Comparison of ENCODE assay signal across 16 mouse cellular contexts in genomic region chr15:78828315-78828714, GRCm38 (mm10). TPM values are rescaled to one million over a fixed set of nuclear protein-coding genes. Genes with fewer than 3 reads are reported as not detected.
A peak's percentile ranks its signal among the peaks of the same experiment; 100 is the strongest.
DNase-seq lines count a peak whose midpoint lies in the region; ATAC-seq lines count a peak whose summit lies in the region.
"Had no signal": no experiment of that assay in that cellular context is flagged by ENCODE, and none has a peak within 500 bp of the region (broad histone marks: within the 10 kb centered on the region; RNA-seq: fewer than 3 reads in every experiment).

No protein-coding gene starts in this region.

- H3K27ac ChIP-seq in hindbrain, embryonic 10.5 days = 0 out of 2 replicates have a peak overlapping the region, but pooled peaks have one; percentile 6
- H3K27ac ChIP-seq in hindbrain, embryonic 14.5 days = no peak overlapping the region
- no peak overlapping the region for H3K27ac ChIP-seq in neural tube, embryonic 13.5 days (replicated peaks)
- H3K27ac ChIP-seq: embryonic facial prominence, embryonic 15.5 days; hindbrain, postnatal 0 days; macrophage had no signal

- no peak for ATAC-seq in hindbrain, embryonic 14.5 days (ENCODE audit: low FRiP score)
- ATAC-seq in neural tube, embryonic 13.5 days (ENCODE audit: low read depth) = no peak
- ATAC-seq in granulocyte monocyte progenitor cell, adult 5-6 weeks (replicated peaks; ENCODE audit: poor library complexity, severe bottlenecking) = no peak
- ATAC-seq: hindbrain, postnatal 0 days had no signal

- H3K9me3 ChIP-seq in hindbrain, embryonic 10.5 days = no peaks in the 10 kb centered on the region
- H3K9me3 ChIP-seq in hindbrain, embryonic 14.5 days (ENCODE audit: control insufficient read depth, low read length) = no peaks in the 10 kb centered on the region
- H3K9me3 ChIP-seq in neural tube, embryonic 13.5 days = no peaks in the 10 kb centered on the region
- H3K9me3 ChIP-seq: embryonic facial prominence, embryonic 15.5 days had no signal

- H3K4me3 ChIP-seq in hindbrain, embryonic 10.5 days = no peak overlapping the region
- no peak overlapping the region for H3K4me3 ChIP-seq in hindbrain, embryonic 14.5 days (replicated peaks; ENCODE audit: low read length)
- H3K4me3 ChIP-seq in neural tube, embryonic 13.5 days = no peak overlapping the region
- H3K4me3 ChIP-seq: embryonic facial prominence, embryonic 15.5 days had no signal

- no peak overlapping the region for H3K4me2 ChIP-seq in hindbrain, embryonic 14.5 days (replicated peaks)
- no peak overlapping the region for H3K4me2 ChIP-seq in neural tube, embryonic 13.5 days
- H3K4me2 ChIP-seq: embryonic facial prominence, embryonic 15.5 days had no signal

- H3K27me3 ChIP-seq in hindbrain, embryonic 10.5 days (ENCODE audit: insufficient read depth, poor library complexity, severe bottlenecking) = peaks cover 27% of the 10 kb centered on the region
- H3K27me3 ChIP-seq in hindbrain, embryonic 14.5 days (ENCODE audit: control insufficient read depth, insufficient read depth, low read length) = peaks cover 8% of the 10 kb centered on the region; the same call in 1 of the 2 replicates
- H3K27me3 ChIP-seq in neural tube, embryonic 13.5 days = peaks cover 19% of the 10 kb centered on the region; the same call in 1 of the 2 replicates
- H3K27me3 ChIP-seq: embryonic facial prominence, embryonic 15.5 days had no signal

- intact Hi-C loops in left cerebral cortex, postnatal 14 days (cut with DNase I) = loop anchor here (5.0 kb wide), 1 partner anchor 44 kb away; no protein-coding TSS in a partner anchor

- DNase-seq in hindbrain, embryonic 10.5 days (ENCODE audit: low spot score) = no peak
- no peak for DNase-seq in hindbrain, embryonic 14.5 days (ENCODE audit: low spot score)
- peak; percentile 81 for DNase-seq in 3134 (ENCODE audit: extremely low read depth, insufficient read length, low spot score)
- peak; percentile 66 for DNase-seq in NIH3T3 (ENCODE audit: low read depth)
- no peak for DNase-seq in adipocyte (ENCODE audit: low spot score)
- no peak for DNase-seq in left cerebral cortex, postnatal 14 days (ENCODE audit: low spot score in 2 of 2)
- DNase-seq: adrenal gland, postnatal 14 days; cerebellum, adult 8-10 months had no signal

- no peak overlapping the region for H3K9ac ChIP-seq in hindbrain, embryonic 14.5 days
- H3K9ac ChIP-seq in neural tube, embryonic 13.5 days = peak overlapping the region; percentile 27; the same call in 1 of the 2 replicates
- H3K9ac ChIP-seq: embryonic facial prominence, embryonic 15.5 days had no signal

- WGBS in hindbrain, embryonic 10.5 days = 17% methylated on average over 5 of the region's 5 CpGs
- WGBS in hindbrain, embryonic 14.5 days = 20% methylated on average over 5 of the region's 5 CpGs
- 22% methylated on average over 5 of the region's 5 CpGs for WGBS in neural tube, embryonic 13.5 days

- no peaks in the 10 kb centered on the region for H3K36me3 ChIP-seq in hindbrain, embryonic 10.5 days
- no peaks in the 10 kb centered on the region for H3K36me3 ChIP-seq in hindbrain, embryonic 14.5 days (replicated peaks; ENCODE audit: control insufficient read depth, insufficient read depth)
- no peaks in the 10 kb centered on the region for H3K36me3 ChIP-seq in neural tube, embryonic 13.5 days
- H3K36me3 ChIP-seq: embryonic facial prominence, embryonic 15.5 days had no signal

- peaks cover 36% of the 10 kb centered on the region for H3K4me1 ChIP-seq in hindbrain, embryonic 10.5 days (replicated peaks)
- peaks cover 4% of the 10 kb centered on the region; the same call in 1 of the 2 replicates for H3K4me1 ChIP-seq in hindbrain, embryonic 14.5 days (replicated peaks; ENCODE audit: control insufficient read depth, insufficient read depth, low read length)
- peaks cover 22% of the 10 kb centered on the region for H3K4me1 ChIP-seq in neural tube, embryonic 13.5 days (replicated peaks)

RNA-seq across cellular contexts. Expression of gene Cdc42ep1, which starts 14.1 kb away (rescaled TPM):
- 19.2 and 19.4 TPM in 2 replicates for polyA plus RNA-seq in hindbrain, embryonic 10.5 days (2016; fragmentation: Nextera tagmentation; extraction: Ambion mirVana)
- 10.7 and 11.2 TPM in 2 replicates for polyA plus RNA-seq in hindbrain, embryonic 14.5 days (2014; fragmentation: Nextera tagmentation; extraction: Ambion mirVana)
- polyA plus RNA-seq in neural tube, embryonic 13.5 days (2015; fragmentation: Nextera tagmentation; extraction: Ambion mirVana) = 11.5 and 13.7 TPM in 2 replicates
- 10 to 100 TPM in 1 of 2 experiments, 1 to 10 TPM in 1; 6.5 to 11.0 TPM for total RNA-seq in left cerebral cortex, postnatal 14 days (2021)
- not detected in 2 replicates for total RNA-seq in granulocyte monocyte progenitor cell, adult 5-6 weeks (2014; fragmentation: Nextera tagmentation)
- not detected in 2 replicates for total RNA-seq in granulocyte monocyte progenitor cell, adult 5-6 weeks (2017)
- polyA plus RNA-seq: macrophage had no signal

RNA-seq across cellular contexts. Expression of gene Card10, which starts 25.5 kb away (rescaled TPM):
- 4.3 and 4.5 TPM in 2 replicates for polyA plus RNA-seq in hindbrain, embryonic 10.5 days (2016; fragmentation: Nextera tagmentation; extraction: Ambion mirVana)
- polyA plus RNA-seq in hindbrain, embryonic 14.5 days (2014; fragmentation: Nextera tagmentation; extraction: Ambion mirVana) = 2.5 and 2.6 TPM in 2 replicates
- 1.7 and 2.0 TPM in 2 replicates for polyA plus RNA-seq in neural tube, embryonic 13.5 days (2015; fragmentation: Nextera tagmentation; extraction: Ambion mirVana)
- total RNA-seq in left cerebral cortex, postnatal 14 days (2021) = 1 to 10 TPM; 4.0 to 5.1 TPM
- not detected in 2 replicates for total RNA-seq in granulocyte monocyte progenitor cell, adult 5-6 weeks (2014; fragmentation: Nextera tagmentation)
- 0.22 TPM in 1 of 2 replicates, not detected in the other for total RNA-seq in granulocyte monocyte progenitor cell, adult 5-6 weeks (2017)
- polyA plus RNA-seq: macrophage had no signal

RNA-seq across cellular contexts. Expression of gene Lgals2, which starts 27.0 kb away (rescaled TPM):
- polyA plus RNA-seq in hindbrain, embryonic 10.5 days (2016; fragmentation: Nextera tagmentation; extraction: Ambion mirVana) = not detected in 2 replicates
- not detected in 2 replicates for polyA plus RNA-seq in hindbrain, embryonic 14.5 days (2014; fragmentation: Nextera tagmentation; extraction: Ambion mirVana)
- polyA plus RNA-seq in neural tube, embryonic 13.5 days (2015; fragmentation: Nextera tagmentation; extraction: Ambion mirVana) = not detected in 2 replicates
- not detected for total RNA-seq in left cerebral cortex, postnatal 14 days (2021)
- total RNA-seq in granulocyte monocyte progenitor cell, adult 5-6 weeks (2014; fragmentation: Nextera tagmentation) = not detected in 2 replicates
- total RNA-seq in granulocyte monocyte progenitor cell, adult 5-6 weeks (2017) = not detected in 2 replicates
- total RNA-seq: gastrocnemius, adult 18-20 months; hindbrain, postnatal 0 days; left cerebral cortex, adult 18-20 months had no signal
- polyA plus RNA-seq: hindbrain, postnatal 0 days; macrophage; neural tube, embryonic 14.5 days had no signal

RNA-seq across cellular contexts. Expression of gene Gga1, which starts 48.7 kb away (rescaled TPM):
- 51.1 and 60.7 TPM in 2 replicates for polyA plus RNA-seq in hindbrain, embryonic 10.5 days (2016; fragmentation: Nextera tagmentation; extraction: Ambion mirVana)
- polyA plus RNA-seq in hindbrain, embryonic 14.5 days (2014; fragmentation: Nextera tagmentation; extraction: Ambion mirVana) = 40.1 and 43.0 TPM in 2 replicates
- 44.0 and 51.0 TPM in 2 replicates for polyA plus RNA-seq in neural tube, embryonic 13.5 days (2015; fragmentation: Nextera tagmentation; extraction: Ambion mirVana)
- total RNA-seq in left cerebral cortex, postnatal 14 days (2021) = 10 to 100 TPM; 53.7 to 56.3 TPM
- 46.3 and 48.6 TPM in 2 replicates for total RNA-seq in granulocyte monocyte progenitor cell, adult 5-6 weeks (2014; fragmentation: Nextera tagmentation)
- 13.9 and 17.6 TPM in 2 replicates for total RNA-seq in granulocyte monocyte progenitor cell, adult 5-6 weeks (2017)

RNA-seq across cellular contexts. Expression of gene Mfng, which starts 55.0 kb away (rescaled TPM):
- 71.6 and 79.0 TPM in 2 replicates for polyA plus RNA-seq in hindbrain, embryonic 10.5 days (2016; fragmentation: Nextera tagmentation; extraction: Ambion mirVana)
- polyA plus RNA-seq in hindbrain, embryonic 14.5 days (2014; fragmentation: Nextera tagmentation; extraction: Ambion mirVana) = 11.7 and 12.5 TPM in 2 replicates
- 34.2 and 34.4 TPM in 2 replicates for polyA plus RNA-seq in neural tube, embryonic 13.5 days (2015; fragmentation: Nextera tagmentation; extraction: Ambion mirVana)
- total RNA-seq in left cerebral cortex, postnatal 14 days (2021) = 1 to 10 TPM; 5.6 to 6.7 TPM
- 31.2 and 34.9 TPM in 2 replicates for total RNA-seq in granulocyte monocyte progenitor cell, adult 5-6 weeks (2014; fragmentation: Nextera tagmentation)
- total RNA-seq in granulocyte monocyte progenitor cell, adult 5-6 weeks (2017) = 4.5 and 8.2 TPM in 2 replicates

Comparison
In these comparisons a context has a peak if more than half of its experiments do, and no peak if none do; other contexts are left out.
1. DNase-seq: peak in 3134 (single experiment) and NIH3T3 (single experiment); none in hindbrain, embryonic 10.5 days (single experiment), hindbrain, embryonic 14.5 days (single experiment), adipocyte (single experiment) and left cerebral cortex, postnatal 14 days (0 of 2).